ENCODE assay signal across 8 mouse cellular contexts in the genomic region with DNA sequence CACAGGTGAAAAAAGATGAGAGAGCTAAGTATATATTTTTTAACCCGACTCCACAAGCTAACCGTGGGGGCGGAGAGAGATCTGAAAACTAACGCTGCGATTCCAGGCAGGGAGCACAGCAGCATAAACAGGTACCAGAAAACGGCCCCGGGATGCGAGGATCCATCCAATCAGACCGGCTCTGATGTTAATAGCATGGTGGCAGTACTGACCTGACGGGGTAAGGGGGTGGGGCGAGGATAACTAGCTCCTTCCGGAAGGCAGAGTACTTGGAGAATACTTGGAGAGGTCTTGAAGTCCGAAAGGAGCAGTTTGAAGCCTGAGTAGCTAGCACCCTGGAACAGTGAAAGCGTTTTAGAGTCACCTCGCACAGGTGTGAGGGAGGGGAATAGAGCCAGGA. TPM values are rescaled to one million over a fixed set of nuclear protein-coding genes. Genes with fewer than 3 reads are reported as not detected.
DNase-seq lines count a peak whose midpoint lies in the region; ATAC-seq and TF ChIP-seq lines count a peak whose summit lies in the region.
"Had no signal": no experiment of that assay in that cellular context is flagged by ENCODE, and none has a peak within 500 bp of the region (broad histone marks: within the 10 kb centered on the region; RNA-seq: fewer than 3 reads in every experiment).

No protein-coding gene starts in this region.

- H3K4me1 ChIP-seq in lung, embryonic 15.5 days: peaks cover 7% of the 10 kb centered on the region
- no peaks in the 10 kb centered on the region for H3K4me1 ChIP-seq in lung, adult 2 months (ENCODE audit: control insufficient read depth, insufficient read depth, low read length)
- peaks cover 13% of the 10 kb centered on the region for H3K4me1 ChIP-seq in hindbrain, embryonic 12.5 days

- H3K27ac ChIP-seq in lung, embryonic 15.5 days: no peak overlapping the region; the same call in 1 of the 2 replicates
- no peak overlapping the region for H3K27ac ChIP-seq in hindbrain, embryonic 12.5 days

- H3K4me3 ChIP-seq in lung, embryonic 15.5 days: 0 out of 2 replicates have a peak overlapping the region, but pooled peaks have one; percentile 2
- no peak overlapping the region for H3K4me3 ChIP-seq in lung, adult 2 months (replicated peaks; ENCODE audit: extremely low read depth, low read depth, low read length)
- H3K4me3 ChIP-seq in hindbrain, embryonic 12.5 days: peak overlapping the region; percentile 32

- H3K4me2 ChIP-seq in lung, embryonic 15.5 days: peak overlapping the region; percentile 60
- H3K4me2 ChIP-seq in hindbrain, embryonic 12.5 days (replicated peaks): peak overlapping the region; percentile 66

- WGBS in lung, embryonic 15.5 days: 2% methylated on average over 15 of the region's 15 CpGs
- 6% methylated on average over 15 of the region's 15 CpGs for WGBS in lung, adult 2 months
- 2% methylated on average over 15 of the region's 15 CpGs for WGBS in hindbrain, embryonic 12.5 days

- no peak for TF ChIP-seq CTCF in lung, adult 2 months (IDR thresholded peaks at IDR 0.05; ENCODE audit: insufficient read depth, low read length)

- no peak for DNase-seq in lung, adult 2 months
- DNase-seq in lung, postnatal 14 days: peak; percentile 7
- DNase-seq in B cell, adult 2 months: no peak
- DNase-seq in adrenal gland, postnatal 14 days: no peak
- DNase-seq in spleen, postnatal 36 days (ENCODE audit: low spot score in 2 of 2): no peak

- ATAC-seq in lung, embryonic 15.5 days (ENCODE audit: borderline replicate concordance, extremely low read depth, low FRiP score, low TSS enrichment): peak; percentile 53; the same call in 1 of the 2 replicates
- ATAC-seq in hindbrain, embryonic 12.5 days (ENCODE audit: low FRiP score): peak; percentile 26; the same call in 1 of the 2 replicates

- no peak overlapping the region for H3K9ac ChIP-seq in lung, embryonic 15.5 days
- 0 out of 2 replicates have a peak overlapping the region, but pooled peaks have one; percentile 18 for H3K9ac ChIP-seq in hindbrain, embryonic 12.5 days

- peaks cover 27% of the 10 kb centered on the region for H3K27me3 ChIP-seq in lung, embryonic 15.5 days
- H3K27me3 ChIP-seq in hindbrain, embryonic 12.5 days: peaks cover 40% of the 10 kb centered on the region

- no peaks in the 10 kb centered on the region for H3K9me3 ChIP-seq in lung, embryonic 15.5 days
- no peaks in the 10 kb centered on the region for H3K9me3 ChIP-seq in hindbrain, embryonic 12.5 days (replicated peaks)
- H3K9me3 ChIP-seq: megakaryocyte, embryonic 14.5 days had no signal

- no peaks in the 10 kb centered on the region for H3K36me3 ChIP-seq in lung, embryonic 15.5 days
- H3K36me3 ChIP-seq in hindbrain, embryonic 12.5 days: no peaks in the 10 kb centered on the region

- TF ChIP-seq POLR2A in lung, adult 2 months (IDR thresholded peaks at IDR 0.05; ENCODE audit: borderline replicate concordance, extremely low read depth, low read depth, low read length): no peak

RNA-seq across cellular contexts. Expression of a gene that starts 1.1 kb away (rescaled TPM):
- polyA plus RNA-seq in lung, embryonic 15.5 days (2015; fragmentation: Nextera tagmentation; extraction: Ambion mirVana): 0.08 and 0.25 TPM in 2 replicates
- polyA plus RNA-seq in lung, adult 2 months (2012; rRNA removed): 0.07 TPM in 1 of 2 replicates, not detected in the other
- 0.35 and 0.59 TPM in 2 replicates for polyA plus RNA-seq in hindbrain, embryonic 12.5 days (2016; fragmentation: Nextera tagmentation; extraction: Ambion mirVana)
- total RNA-seq in adrenal gland, postnatal 14 days (2021): 2.1 and 2.5 TPM in 2 replicates
